Mouse (Mus musculus): ENCODE measurements around the gene Zmym4. TPM values are rescaled to one million over a fixed set of nuclear protein-coding genes. Genes with fewer than 3 reads are reported as not detected.
A peak's percentile ranks its signal among the peaks of the same experiment; 100 is the strongest.
"Not testable (repeated sequence)": the region's sequence is repeated elsewhere in the genome, so short reads cannot be mapped to it uniquely, and the experiment has no call there.

The Zmym4 gene
- polyA plus RNA-seq, 1 experiment, result 6.7 TPM

DNA sequence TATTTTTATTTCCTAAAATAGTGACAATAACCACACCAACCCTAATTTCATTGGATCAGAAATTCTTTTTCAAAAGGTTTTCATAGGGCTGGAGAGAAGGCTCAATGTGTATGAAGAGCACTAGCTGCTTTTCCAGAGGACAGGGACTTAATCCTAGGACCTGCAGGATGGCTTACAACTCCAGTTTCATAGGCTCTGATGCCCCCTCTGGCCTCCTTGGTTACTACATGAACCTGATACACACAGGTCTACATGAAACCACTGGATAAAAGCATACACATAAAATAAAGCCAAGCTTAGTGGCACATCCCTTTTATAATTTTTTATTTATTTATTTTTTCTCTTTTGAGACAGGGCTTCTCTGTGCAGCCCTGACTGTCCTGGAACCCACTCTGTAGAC lies 9.5 kb upstream of the Zmym4 start:
- no peak overlapping the region for H3ac ChIP-seq (ENCODE audit: control insufficient read depth, insufficient read length)
- no peaks in the 10 kb centered on the region for H3K36me3 ChIP-seq (ENCODE audit: control insufficient read depth, insufficient read depth)
- no peak overlapping the region for H3K4me3 ChIP-seq
- no peaks in the 10 kb centered on the region for H3K27me3 ChIP-seq (ENCODE audit: control insufficient read depth, insufficient read depth, insufficient read length)
- no peak overlapping the region for H3K4me2 ChIP-seq (ENCODE audit: low read depth)
- no peak for TF ChIP-seq MYOD1 (IDR thresholded peaks at IDR 0.05; ENCODE audit: control insufficient read depth in 1 of 3, insufficient read length in 2 of 3, low read depth in 2 of 3)
- H3K79me2 ChIP-seq (ENCODE audit: control insufficient read depth, insufficient read depth), result no peaks in the 10 kb centered on the region

DNA sequence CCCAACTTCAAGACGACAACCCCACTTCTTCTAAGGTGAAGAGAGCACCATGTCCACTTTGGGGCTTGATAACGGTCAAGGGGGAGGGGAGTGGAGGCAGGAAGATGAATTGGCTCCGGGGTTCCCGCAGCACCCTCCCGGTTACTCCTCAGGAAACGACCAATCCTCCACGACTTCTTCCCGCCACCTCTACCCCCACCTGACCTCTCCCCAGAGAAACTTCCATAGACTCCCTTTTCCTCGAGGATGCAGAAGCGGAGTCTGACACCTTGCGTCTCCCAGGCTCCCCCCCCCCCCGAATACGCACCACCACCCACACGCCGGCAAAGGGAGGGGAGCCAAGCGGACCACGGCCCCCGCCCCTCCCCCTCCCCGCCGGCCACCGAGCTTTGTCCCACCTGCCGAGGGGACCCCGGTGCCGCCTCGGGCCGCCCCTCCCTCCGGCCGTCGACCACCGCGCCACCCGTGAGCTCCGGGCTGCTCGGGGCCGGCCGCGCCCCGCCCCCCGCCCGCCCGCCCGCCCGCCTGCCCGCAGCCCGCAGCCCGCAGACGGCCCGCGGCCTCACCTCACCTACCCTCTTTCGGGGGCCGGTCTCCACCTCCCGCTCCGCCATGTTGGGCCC lies 583 bp downstream of the Zmym4 start:
- no peaks in the 10 kb centered on the region for H3K27me3 ChIP-seq (ENCODE audit: control insufficient read depth, insufficient read depth, insufficient read length)
- no peaks in the 10 kb centered on the region for H3K36me3 ChIP-seq (ENCODE audit: control insufficient read depth, insufficient read depth)
- peak; percentile 47 for TF ChIP-seq POLR2A (IDR thresholded peaks at IDR 0.05; ENCODE audit: insufficient read length, low read depth)
- no peak for TF ChIP-seq SRF (IDR thresholded peaks at IDR 0.05; ENCODE audit: control insufficient read depth, insufficient read length, low read depth)
- TF ChIP-seq TCF3 (IDR thresholded peaks at IDR 0.05; ENCODE audit: insufficient read length, low read depth), result no peak
- no peak for TF ChIP-seq MAX (IDR thresholded peaks at IDR 0.05; ENCODE audit: low read depth)
- peaks cover 44% of the 10 kb centered on the region for H3K79me2 ChIP-seq (ENCODE audit: control insufficient read depth, insufficient read depth)
- peak overlapping the region; percentile 97 for H3ac ChIP-seq (ENCODE audit: control insufficient read depth, insufficient read length)
- peak overlapping the region; percentile 49 for H3K4me3 ChIP-seq
- peak overlapping the region; percentile 82 for H3K4me2 ChIP-seq (ENCODE audit: low read depth)

DNA sequence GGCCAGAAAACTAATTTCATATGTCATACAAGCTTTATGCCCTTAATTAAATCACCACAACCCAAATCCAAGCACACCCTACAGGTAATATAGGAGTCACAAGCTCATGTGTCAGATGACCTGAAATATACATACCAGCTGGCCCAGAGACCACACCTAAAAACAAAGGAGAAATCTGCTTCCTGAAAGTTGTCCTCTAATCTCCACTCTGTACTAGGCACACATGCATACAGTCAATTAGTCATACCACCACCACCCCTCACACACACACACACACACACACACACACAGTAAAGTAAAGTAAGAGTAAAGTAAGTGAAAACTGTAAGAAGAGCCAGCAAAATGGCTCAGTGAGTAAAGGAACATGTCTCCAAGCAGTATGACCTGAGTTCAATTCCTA lies 9.3 kb downstream of the Zmym4 start:
- TF ChIP-seq MYOG (IDR thresholded peaks at IDR 0.05; ENCODE audit: control insufficient read depth in 1 of 3, insufficient read depth in 1 of 3, insufficient read length in 2 of 3, low read depth in 2 of 3) (no peak), TCF12 (IDR thresholded peaks at IDR 0.05; ENCODE audit: insufficient read depth, poor library complexity, severe bottlenecking) (no peak), SRF (IDR thresholded peaks at IDR 0.05; ENCODE audit: control insufficient read depth, insufficient read length, low read depth) (no peak), E2F4 (IDR thresholded peaks at IDR 0.05; ENCODE audit: insufficient read depth) (no peak), MAX (IDR thresholded peaks at IDR 0.05; ENCODE audit: low read depth) (no peak), TCF3 (IDR thresholded peaks at IDR 0.05; ENCODE audit: insufficient read length, low read depth) (no peak), CEBPB (IDR thresholded peaks at IDR 0.05; ENCODE audit: insufficient read depth, poor library complexity, severe bottlenecking) (no peak), POLR2A (IDR thresholded peaks at IDR 0.05; ENCODE audit: insufficient read length, low read depth) (no peak), MYOD1 (IDR thresholded peaks at IDR 0.05; ENCODE audit: control insufficient read depth in 1 of 3, insufficient read length in 2 of 3, low read depth in 2 of 3) (no peak), POLR2AphosphoS2 (IDR thresholded peaks at IDR 0.05; ENCODE audit: insufficient read length, low read depth) (no peak), REST (IDR thresholded peaks at IDR 0.05; ENCODE audit: insufficient read depth, insufficient read length) (no peak), USF1 (IDR thresholded peaks at IDR 0.05; ENCODE audit: low read depth) (no peak)
- Histone ChIP-seq H3K27me3 (ENCODE audit: control insufficient read depth, insufficient read depth, insufficient read length) (no peaks in the 10 kb centered on the region), H3K36me3 (ENCODE audit: control insufficient read depth, insufficient read depth) (no peaks in the 10 kb centered on the region), H3ac (ENCODE audit: control insufficient read depth, insufficient read length) (no peak overlapping the region), H3K4me2 (ENCODE audit: low read depth) (no peak overlapping the region), H3K79me2 (ENCODE audit: control insufficient read depth, insufficient read depth) (peaks cover 88% of the 10 kb centered on the region), H3K4me3 (no peak overlapping the region)

- H3ac ChIP-seq (ENCODE audit: control insufficient read depth, insufficient read length), result no peak overlapping the region
- H3K4me3 ChIP-seq, result no peak overlapping the region
- H3K27me3 ChIP-seq (ENCODE audit: control insufficient read depth, insufficient read depth, insufficient read length), result no peaks in the 10 kb centered on the region
- no peaks in the 10 kb centered on the region for H3K36me3 ChIP-seq (ENCODE audit: control insufficient read depth, insufficient read depth)
- no peak for TF ChIP-seq SRF (IDR thresholded peaks at IDR 0.05; ENCODE audit: control insufficient read depth, insufficient read length, low read depth)
- no peak for TF ChIP-seq POLR2A (IDR thresholded peaks at IDR 0.05; ENCODE audit: insufficient read length, low read depth)
- TF ChIP-seq REST (IDR thresholded peaks at IDR 0.05; ENCODE audit: insufficient read depth, insufficient read length), result no peak
- TF ChIP-seq USF1 (IDR thresholded peaks at IDR 0.05; ENCODE audit: low read depth), result no peak
- no peak for TF ChIP-seq TCF12 (IDR thresholded peaks at IDR 0.05; ENCODE audit: insufficient read depth, poor library complexity, severe bottlenecking)
- no peak for TF ChIP-seq MYOG (IDR thresholded peaks at IDR 0.05; ENCODE audit: control insufficient read depth in 1 of 3, insufficient read depth in 1 of 3, insufficient read length in 2 of 3, low read depth in 2 of 3)
- TF ChIP-seq POLR2AphosphoS2 (IDR thresholded peaks at IDR 0.05; ENCODE audit: insufficient read length, low read depth), result no peak
- no peak for TF ChIP-seq MYOD1 (IDR thresholded peaks at IDR 0.05; ENCODE audit: control insufficient read depth in 1 of 3, insufficient read length in 2 of 3, low read depth in 2 of 3)
- no peak for TF ChIP-seq CEBPB (IDR thresholded peaks at IDR 0.05; ENCODE audit: insufficient read depth, poor library complexity, severe bottlenecking)
- H3K4me2 ChIP-seq (ENCODE audit: low read depth), result no peak overlapping the region
- peaks cover 86% of the 10 kb centered on the region for H3K79me2 ChIP-seq (ENCODE audit: control insufficient read depth, insufficient read depth)
These were observed 9.7 kb downstream of the Zmym4 start for GRCm38 (mm10) chr4:126958261-126958660.

DNA sequence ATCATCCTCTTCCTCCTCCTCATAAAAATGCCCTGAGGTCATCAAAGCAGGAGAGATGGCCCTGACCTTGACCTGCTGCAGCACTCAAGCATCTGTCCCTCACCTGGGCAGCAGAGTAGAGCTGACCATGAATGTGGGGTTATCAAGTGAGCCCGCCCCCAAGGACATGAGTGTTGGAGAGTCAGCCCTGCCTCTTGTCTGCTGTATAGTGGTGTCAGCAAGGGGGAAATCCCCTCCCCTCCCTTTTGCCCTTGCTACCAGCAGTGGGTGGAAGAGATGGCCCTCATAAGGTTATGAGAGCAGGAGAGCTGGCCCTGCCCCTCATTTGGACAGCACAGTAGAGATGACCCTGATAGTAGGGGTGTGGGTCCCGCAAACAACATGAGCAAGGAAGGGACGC lies 10.5 kb downstream of the Zmym4 start:
- TF ChIP-seq REST (IDR thresholded peaks at IDR 0.05; ENCODE audit: insufficient read depth, insufficient read length) (no peak), USF1 (IDR thresholded peaks at IDR 0.05; ENCODE audit: low read depth) (no peak), MAX (IDR thresholded peaks at IDR 0.05; ENCODE audit: low read depth) (no peak), TCF3 (IDR thresholded peaks at IDR 0.05; ENCODE audit: insufficient read length, low read depth) (no peak)

DNA sequence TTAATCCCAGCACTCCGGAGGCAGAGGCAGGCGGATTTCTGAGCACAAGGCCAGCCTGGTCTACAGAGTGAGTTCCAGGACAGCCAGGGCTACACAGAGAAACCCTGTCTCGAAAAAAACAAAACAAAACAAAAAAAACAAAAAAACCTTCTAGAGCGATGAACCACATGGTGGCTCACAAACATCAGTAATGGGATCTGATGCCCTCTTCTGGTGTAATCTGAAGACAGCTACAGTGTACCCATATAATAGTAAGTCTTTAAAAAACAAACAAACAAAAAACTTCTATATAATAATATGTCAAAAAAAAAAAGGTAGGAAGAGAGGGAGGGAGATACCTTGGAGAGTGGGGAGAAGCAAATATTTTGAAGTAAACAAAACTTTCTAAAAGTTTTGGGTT lies 17.1 kb downstream of the Zmym4 start:
- peaks cover 56% of the 10 kb centered on the region for H3K79me2 ChIP-seq (ENCODE audit: control insufficient read depth, insufficient read depth)
- H3K27me3 ChIP-seq (ENCODE audit: control insufficient read depth, insufficient read depth, insufficient read length); H3K4me3 ChIP-seq; H3K4me2 ChIP-seq (ENCODE audit: low read depth); H3ac ChIP-seq (ENCODE audit: control insufficient read depth, insufficient read length); H3K36me3 ChIP-seq (ENCODE audit: control insufficient read depth, insufficient read depth): not testable (repeated sequence)

More for the DNA sequence above, 10.5 kb downstream of the Zmym4 start:
- H3K27me3 ChIP-seq (ENCODE audit: control insufficient read depth, insufficient read depth, insufficient read length), result no peaks in the 10 kb centered on the region
- H3K79me2 ChIP-seq (ENCODE audit: control insufficient read depth, insufficient read depth), result peaks cover 91% of the 10 kb centered on the region
- H3K36me3 ChIP-seq (ENCODE audit: control insufficient read depth, insufficient read depth), result no peaks in the 10 kb centered on the region
- no peak overlapping the region for H3K4me3 ChIP-seq
- H3ac ChIP-seq (ENCODE audit: control insufficient read depth, insufficient read length), result no peak overlapping the region
- H3K4me2 ChIP-seq (ENCODE audit: low read depth), result no peak overlapping the region

All from myocyte (in vitro differentiated cells).